In the genomic region with DNA sequence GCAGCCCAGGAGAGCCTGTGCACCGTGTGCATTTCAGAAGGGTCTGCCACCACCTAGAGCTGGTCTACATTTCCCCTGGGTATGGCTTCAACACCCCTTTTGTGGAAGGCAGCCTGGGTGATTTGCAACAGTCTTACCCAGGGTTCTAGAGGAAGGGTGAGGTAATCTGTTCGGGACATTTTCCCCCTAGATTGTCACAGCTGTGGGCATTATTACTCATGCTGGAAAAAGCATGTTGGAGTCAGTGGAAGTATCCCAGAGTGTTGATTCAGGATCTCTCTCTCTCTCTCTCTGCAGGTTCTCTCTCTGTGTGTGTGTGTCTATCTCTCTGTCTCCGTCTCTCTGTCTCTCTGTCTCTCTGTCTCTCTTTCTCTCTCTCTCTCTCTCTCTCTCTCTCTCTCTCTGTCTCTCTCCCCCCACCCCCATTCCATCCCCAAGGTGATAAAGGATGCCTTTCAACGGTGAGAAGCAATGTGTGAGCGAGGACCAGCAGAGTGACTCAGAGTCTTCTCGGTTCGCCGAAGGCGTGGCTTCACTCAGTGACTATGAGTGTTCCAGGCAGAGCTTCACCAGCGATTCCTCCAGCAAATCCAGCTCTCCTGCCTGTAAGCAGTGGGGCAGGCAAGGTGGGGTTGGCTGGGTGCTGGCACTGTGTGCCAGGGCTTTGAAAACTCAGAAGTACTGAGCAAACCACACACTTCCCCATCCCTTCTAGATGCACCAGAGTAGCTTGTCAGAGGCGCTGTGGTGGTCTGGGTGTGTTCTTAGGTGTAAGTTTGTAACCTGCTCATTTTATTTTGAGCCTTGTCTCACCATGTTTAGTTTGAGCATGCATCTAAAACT, we compare ENCODE assay signal across 11 mouse cellular contexts. TPM values are rescaled to one million over a fixed set of nuclear protein-coding genes. Genes with fewer than 3 reads are reported as not detected.
DNase-seq lines count a peak whose midpoint lies in the region; ATAC-seq lines count a peak whose summit lies in the region.
"Had no signal": no experiment of that assay in that cellular context is flagged by ENCODE, and none has a peak within 500 bp of the region (broad histone marks: within the 10 kb centered on the region; RNA-seq: fewer than 3 reads in every experiment).

No protein-coding gene starts in this region.

- intact Hi-C loops in heart, postnatal 36 days (cut with DNase I): no loop called here
- intact Hi-C loops in gastrocnemius, postnatal 14 days (cut with DNase I; ENCODE audit: low total_unique reads): no loop called here

- DNase-seq in heart, postnatal 36 days: no peak
- DNase-seq in CD4-positive helper T cell, adult 2 months (ENCODE audit: low read depth, low spot score): peak; percentile 16
- peak; percentile 60 for DNase-seq in brain, adult 2 months (ENCODE audit: low read depth, low spot score)
- DNase-seq in naive thymus-derived CD4-positive, alpha-beta T cell, adult 2 months (ENCODE audit: low read depth): peak; percentile 40
- DNase-seq in left cerebral cortex, adult 9 months (ENCODE audit: low spot score in 2 of 2): no peak
- no peak for DNase-seq in gastrocnemius, postnatal 14 days
- DNase-seq: kidney, postnatal 14 days had no signal

- H3K4me1 ChIP-seq in heart, embryonic 14.5 days (ENCODE audit: control insufficient read depth in 2 of 2, insufficient read depth in 2 of 2, low read length in 2 of 2): peaks cover 5 to 33% of the 10 kb centered on the region in 2 experiments
- H3K4me1 ChIP-seq: hindbrain, embryonic 13.5 days had no signal

- H3K36me3 ChIP-seq in heart, embryonic 14.5 days (ENCODE audit: control insufficient read depth, insufficient read depth, low read length): peaks cover 9% of the 10 kb centered on the region; the same call in 1 of the 2 replicates

- H3K4me3 ChIP-seq in heart, embryonic 14.5 days (ENCODE audit: control insufficient read depth in 1 of 2, insufficient read depth in 1 of 2, low read depth in 1 of 2, low read length in 2 of 2): no peak overlapping the region
- H3K4me3 ChIP-seq: hindbrain, embryonic 13.5 days had no signal

- 36% methylated on average over 11 of the region's 11 CpGs for WGBS in heart, embryonic 14.5 days

- no peak for ATAC-seq in heart, embryonic 14.5 days (ENCODE audit: insufficient number of reproducible peaks, insufficient read depth, low FRiP score, low read depth)
- ATAC-seq: forebrain, embryonic 14.5 days; midbrain, embryonic 16.5 days had no signal

- H3K9ac ChIP-seq in heart, embryonic 14.5 days (ENCODE audit: low read length): no peak overlapping the region
- H3K9ac ChIP-seq: hindbrain, embryonic 13.5 days had no signal

- no peak overlapping the region for H3K27ac ChIP-seq in heart, embryonic 14.5 days (replicated peaks in 1 of 2; ENCODE audit: control insufficient read depth in 1 of 2, insufficient read depth in 1 of 2, low read depth in 2 of 2, low read length in 2 of 2)
- H3K27ac ChIP-seq: hindbrain, embryonic 13.5 days had no signal

- no peaks in the 10 kb centered on the region for H3K27me3 ChIP-seq in heart, embryonic 14.5 days (ENCODE audit: control insufficient read depth, insufficient read depth, low read length)
- H3K27me3 ChIP-seq: hindbrain, embryonic 13.5 days had no signal

- peak overlapping the region; percentile 32; the same call in 1 of the 2 replicates for H3K4me2 ChIP-seq in heart, embryonic 14.5 days (ENCODE audit: low read length)
- H3K4me2 ChIP-seq: hindbrain, embryonic 13.5 days had no signal

- no peaks in the 10 kb centered on the region for H3K9me3 ChIP-seq in heart, embryonic 14.5 days (ENCODE audit: control insufficient read depth, low read length)
- H3K9me3 ChIP-seq: hindbrain, embryonic 13.5 days had no signal

RNA-seq across cellular contexts. Expression of gene Tcp11l2, which starts 8.2 kb away (rescaled TPM):
- 36.2 and 36.6 TPM in 2 replicates for polyA plus RNA-seq in heart, embryonic 14.5 days (2014; fragmentation: Nextera tagmentation; extraction: Ambion mirVana)
- 100 to 1,000 TPM; 131 to 192 TPM for total RNA-seq in heart, postnatal 36 days (2021)
- 100 to 1,000 TPM in 1 of 2 experiments, 10 to 100 TPM in 1; 68.4 to 118 TPM for total RNA-seq in gastrocnemius, postnatal 14 days (2021)

RNA-seq across cellular contexts. Expression of gene Polr3b, which starts 37.4 kb away (rescaled TPM):
- polyA plus RNA-seq in heart, embryonic 14.5 days (2014; fragmentation: Nextera tagmentation; extraction: Ambion mirVana): 12.4 and 12.9 TPM in 2 replicates
- total RNA-seq in heart, postnatal 36 days (2021): 10 to 100 TPM; 13.1 to 13.9 TPM
- total RNA-seq in gastrocnemius, postnatal 14 days (2021): 10 to 100 TPM; 13.0 to 13.1 TPM

RNA-seq across cellular contexts. Expression of gene Ckap4, which starts 50.8 kb away (rescaled TPM):
- 106 and 116 TPM in 2 replicates for polyA plus RNA-seq in heart, embryonic 14.5 days (2014; fragmentation: Nextera tagmentation; extraction: Ambion mirVana)
- total RNA-seq in heart, postnatal 36 days (2021): 10 to 100 TPM; 28.4 to 32.0 TPM
- 10 to 100 TPM; 34.0 to 51.7 TPM for total RNA-seq in gastrocnemius, postnatal 14 days (2021)

Comparison
In these comparisons a context has a peak if more than half of its experiments do, and no peak if none do; other contexts are left out.
1. DNase-seq: peak in CD4-positive helper T cell, adult 2 months (single experiment), brain, adult 2 months (single experiment) and naive thymus-derived CD4-positive, alpha-beta T cell, adult 2 months (single experiment); none in heart, postnatal 36 days (0 of 2), left cerebral cortex, adult 9 months (0 of 2) and gastrocnemius, postnatal 14 days (single experiment).